Mouse (Mus musculus): Measurements from ENCODE around the gene Pgam2. TPM values are rescaled to one million over a fixed set of nuclear protein-coding genes. Genes with fewer than 3 reads are reported as not detected.

Pgam2 gene
- total and polyA plus RNA-seq, 3 experiments, result 0.58 to 1.8 TPM; not detected in 1

DNA sequence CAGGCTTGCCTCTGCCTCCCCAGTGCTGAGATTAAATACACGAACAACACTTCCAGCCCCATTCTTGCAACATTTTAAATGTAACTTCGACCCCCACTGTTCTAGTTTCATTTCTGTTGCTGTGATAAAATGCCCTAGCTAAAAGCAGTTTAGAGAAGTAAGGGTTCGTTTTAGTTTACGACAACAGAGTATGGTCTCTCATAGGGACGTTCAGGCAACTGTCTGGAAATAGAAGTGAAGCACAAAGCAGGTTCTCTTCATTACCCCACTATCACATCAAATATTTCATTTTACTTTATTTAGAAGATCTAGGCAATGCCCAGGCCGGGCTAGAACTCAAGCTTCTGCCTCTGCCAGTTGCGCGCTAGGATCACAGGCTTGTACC is 15.9 kb downstream of the Pgam2 start:
- H3K4me1 ChIP-seq (ENCODE audit: control insufficient read depth in 1 of 2, insufficient read depth in 2 of 2, low read length in 2 of 2), result peaks cover 0 to 19% of the 10 kb centered on the region in 2 experiments; a peak in 2 of 4 replicates
- peaks cover 0 to 20% of the 10 kb centered on the region in 2 experiments; a peak in 2 of 4 replicates for H3K36me3 ChIP-seq (ENCODE audit: control insufficient read depth in 1 of 2, insufficient read depth in 2 of 2, low read length in 2 of 2)
- no peak for TF ChIP-seq ZC3H11A (IDR thresholded peaks at IDR 0.05; ENCODE audit: low read depth, low read length)
- no peak for TF ChIP-seq MAFK (IDR thresholded peaks at IDR 0.05; ENCODE audit: borderline replicate concordance, low read depth, low read length)
- TF ChIP-seq POLR2AphosphoS2 (IDR thresholded peaks at IDR 0.05; ENCODE audit: low read length), result no peak
- no peak for TF ChIP-seq NRF1 (IDR thresholded peaks at IDR 0.05; ENCODE audit: insufficient read depth, low read depth, low read length, poor library complexity, severe bottlenecking)
- no peak for TF ChIP-seq CTCF (IDR thresholded peaks at IDR 0.05 in 2 of 3, conservative IDR thresholded peaks at IDR 0.05 in 1 of 3; ENCODE audit: control insufficient read depth in 1 of 3, insufficient read depth in 1 of 3, low read depth in 2 of 3, low read length in 3 of 3, poor library complexity in 1 of 3, severe bottlenecking in 1 of 3)
- no peak; the same call in 1 of the 2 replicates for TF ChIP-seq CHD1 (IDR thresholded peaks at IDR 0.05; ENCODE audit: low read depth, low read length)
- TF ChIP-seq TCF12 (IDR thresholded peaks at IDR 0.05; ENCODE audit: low read depth, low read length), result no peak
- no peak for TF ChIP-seq JUND (IDR thresholded peaks at IDR 0.05; ENCODE audit: low read depth, low read length)
- TF ChIP-seq USF1 (IDR thresholded peaks at IDR 0.05; ENCODE audit: low read depth, low read length), result no peak
- peak overlapping the region; percentile 65 to 93 for H3K4me3 ChIP-seq (ENCODE audit: control insufficient read depth in 1 of 2, insufficient read depth in 1 of 2, low read depth in 2 of 2, low read length in 2 of 2)
- peaks cover 21% of the 10 kb centered on the region for H3K79me2 ChIP-seq (ENCODE audit: control insufficient read depth, insufficient read depth, low read length, poor library complexity)
- peak; percentile 62 for DNase-seq (ENCODE audit: low read depth, low spot score)
- H3K27me3 ChIP-seq (ENCODE audit: control insufficient read depth in 1 of 2, insufficient read depth in 2 of 2, low read length in 2 of 2), result no peaks in the 10 kb centered on the region
- H3K9me3 ChIP-seq (replicated peaks; ENCODE audit: insufficient read depth, low read length), result no peaks in the 10 kb centered on the region
- peak overlapping the region; percentile 97 for H3K27ac ChIP-seq (ENCODE audit: control insufficient read depth, low read depth, low read length)
- peak overlapping the region; percentile 85 for H3K9ac ChIP-seq (ENCODE audit: control insufficient read depth, low read depth, low read length, poor library complexity, severe bottlenecking)

DNA sequence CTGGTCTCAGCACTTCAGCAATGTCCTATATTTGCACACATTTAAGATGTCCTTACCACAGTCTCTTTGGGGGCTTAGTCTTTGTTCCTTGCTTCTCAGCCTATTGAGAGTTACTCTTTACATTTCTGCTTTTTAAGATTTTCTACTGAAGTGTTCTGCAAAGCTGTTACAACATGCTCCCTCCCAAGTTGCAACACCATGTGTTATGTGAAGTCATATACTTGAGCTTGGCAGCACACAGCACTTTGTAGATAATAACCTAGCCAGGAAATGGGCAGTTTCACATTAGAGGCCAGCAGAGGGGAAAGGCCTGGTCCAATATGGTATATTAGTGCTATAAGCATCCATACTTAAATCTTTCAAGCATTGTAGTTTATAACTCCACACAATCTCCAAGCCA is 17.8 kb downstream of the Pgam2 start:
- Histone ChIP-seq H3K27ac (ENCODE audit: control insufficient read depth, low read depth, low read length) (no peak overlapping the region), H3K4me1 (ENCODE audit: control insufficient read depth in 1 of 2, insufficient read depth in 2 of 2, low read length in 2 of 2) (peaks cover 0 to 27% of the 10 kb centered on the region in 2 experiments; a peak in 2 of 4 replicates)

DNA sequence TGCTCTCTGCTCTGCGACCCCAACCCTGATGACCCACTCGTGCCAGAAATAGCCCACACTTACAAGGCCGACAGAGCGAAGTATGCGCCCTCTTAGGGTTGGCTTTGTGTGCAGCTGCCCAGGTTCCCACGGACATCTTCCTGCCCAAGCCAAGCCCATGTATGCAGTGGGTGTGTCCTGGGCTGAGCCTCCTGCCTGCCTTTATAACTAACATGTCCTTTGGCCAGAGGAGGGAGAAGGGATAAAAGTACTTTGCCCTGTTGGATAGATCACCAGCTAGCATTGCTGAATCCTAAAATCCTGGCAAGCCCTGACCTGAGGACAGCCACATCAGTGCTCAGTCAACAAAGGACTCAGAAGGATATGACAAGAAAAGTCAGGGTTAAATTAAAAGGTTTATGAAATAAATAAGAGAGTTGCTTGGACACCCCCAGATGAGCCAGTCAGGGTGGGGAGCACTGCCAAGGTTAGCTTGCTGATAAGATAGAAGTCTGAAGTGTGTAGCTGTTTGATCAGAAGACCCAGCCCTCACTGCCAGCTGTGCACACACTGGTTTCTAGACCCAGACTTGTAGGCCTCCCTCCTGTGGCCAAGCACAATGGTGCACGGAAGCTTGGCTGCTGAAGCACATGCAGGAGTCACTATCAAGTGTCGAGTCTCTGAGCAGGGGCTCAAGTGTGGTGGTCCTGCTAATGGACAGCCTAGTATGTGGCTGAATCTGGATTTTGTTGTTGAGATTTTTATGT is 21.2 kb downstream of the Pgam2 start:
- H3K9me3 ChIP-seq (replicated peaks; ENCODE audit: insufficient read depth, low read length), result no peaks in the 10 kb centered on the region
- peak; percentile 78 for DNase-seq (ENCODE audit: low read depth, low spot score)
- H3K9ac ChIP-seq (ENCODE audit: control insufficient read depth, low read depth, low read length, poor library complexity, severe bottlenecking), result no peak overlapping the region
- H3K79me2 ChIP-seq (ENCODE audit: control insufficient read depth, insufficient read depth, low read length, poor library complexity), result peaks cover 2% of the 10 kb centered on the region; the same call in 1 of the 2 replicates
- no peaks in the 10 kb centered on the region for H3K27me3 ChIP-seq (ENCODE audit: control insufficient read depth in 1 of 2, insufficient read depth in 2 of 2, low read length in 2 of 2)
- no peak overlapping the region for H3K4me3 ChIP-seq (ENCODE audit: control insufficient read depth in 1 of 2, insufficient read depth in 1 of 2, low read depth in 2 of 2, low read length in 2 of 2)
- H3K36me3 ChIP-seq (ENCODE audit: control insufficient read depth in 1 of 2, insufficient read depth in 2 of 2, low read length in 2 of 2), result peaks cover 0 to 16% of the 10 kb centered on the region in 2 experiments; a peak in 2 of 4 replicates
- no peak overlapping the region for H3K27ac ChIP-seq (ENCODE audit: control insufficient read depth, low read depth, low read length)
- peaks cover 0 to 13% of the 10 kb centered on the region in 2 experiments; a peak in 2 of 4 replicates for H3K4me1 ChIP-seq (ENCODE audit: control insufficient read depth in 1 of 2, insufficient read depth in 2 of 2, low read length in 2 of 2)
- peak; percentile 73 for TF ChIP-seq GATA1 (IDR thresholded peaks at IDR 0.05; ENCODE audit: low read depth, low read length)
- no peak for TF ChIP-seq ZNF384 (IDR thresholded peaks at IDR 0.05; ENCODE audit: low read depth, low read length)
- no peak for TF ChIP-seq TAL1 (IDR thresholded peaks at IDR 0.05; ENCODE audit: low read length)
- TF ChIP-seq ZMIZ1 (IDR thresholded peaks at IDR 0.05; ENCODE audit: low read depth, low read length), result no peak
- TF ChIP-seq POLR2A (IDR thresholded peaks at IDR 0.05; ENCODE audit: control insufficient read depth in 1 of 2, insufficient read depth in 1 of 2, low read depth in 1 of 2, low read length in 2 of 2, poor library complexity in 1 of 2), result no peak
- TF ChIP-seq ELF1 (IDR thresholded peaks at IDR 0.05; ENCODE audit: low read depth, low read length), result no peak
- TF ChIP-seq BHLHE40 (IDR thresholded peaks at IDR 0.05; ENCODE audit: borderline replicate concordance, low read depth, low read length), result no peak
- TF ChIP-seq SIN3A (IDR thresholded peaks at IDR 0.05; ENCODE audit: low read length), result peak; percentile 63
- no peak for TF ChIP-seq USF2 (IDR thresholded peaks at IDR 0.05; ENCODE audit: borderline replicate concordance in 1 of 2, insufficient read depth in 1 of 2, low read depth in 1 of 2, low read length in 2 of 2)
- TF ChIP-seq JUND (IDR thresholded peaks at IDR 0.05; ENCODE audit: low read depth, low read length), result no peak
- TF ChIP-seq CTCF (IDR thresholded peaks at IDR 0.05 in 2 of 3, conservative IDR thresholded peaks at IDR 0.05 in 1 of 3; ENCODE audit: control insufficient read depth in 1 of 3, insufficient read depth in 1 of 3, low read depth in 2 of 3, low read length in 3 of 3, poor library complexity in 1 of 3, severe bottlenecking in 1 of 3), result peak; percentile 17 to 55 (median 40)
- peak in 1 of 2 experiments; percentile 54; a peak in 2 of 4 replicates for TF ChIP-seq EP300 (IDR thresholded peaks at IDR 0.05; ENCODE audit: low read depth in 1 of 2, low read length in 2 of 2)
- TF ChIP-seq RCOR1 (IDR thresholded peaks at IDR 0.05; ENCODE audit: low read depth, low read length), result 0 out of 2 replicates have a peak, but pooled peaks have one; percentile 22
- TF ChIP-seq RAD21 (IDR thresholded peaks at IDR 0.05; ENCODE audit: low read depth, low read length), result no peak; the same call in 1 of the 2 replicates
- no peak for TF ChIP-seq E2F4 (IDR thresholded peaks at IDR 0.05; ENCODE audit: borderline replicate concordance, low read depth, low read length)

More for the DNA sequence above, 17.8 kb downstream of the Pgam2 start:
- H3K9me3 ChIP-seq (replicated peaks; ENCODE audit: insufficient read depth, low read length), result no peaks in the 10 kb centered on the region
- H3K4me3 ChIP-seq (ENCODE audit: control insufficient read depth in 1 of 2, insufficient read depth in 1 of 2, low read depth in 2 of 2, low read length in 2 of 2), result no peak overlapping the region
- TF ChIP-seq TAL1 (IDR thresholded peaks at IDR 0.05; ENCODE audit: low read length), result no peak
- TF ChIP-seq SIN3A (IDR thresholded peaks at IDR 0.05; ENCODE audit: low read length), result no peak
- no peak for TF ChIP-seq TCF12 (IDR thresholded peaks at IDR 0.05; ENCODE audit: low read depth, low read length)
- TF ChIP-seq MEF2A (IDR thresholded peaks at IDR 0.05; ENCODE audit: extremely low read depth, insufficient replicate concordance, low read depth, low read length, poor library complexity, severe bottlenecking), result no peak
- H3K79me2 ChIP-seq (ENCODE audit: control insufficient read depth, insufficient read depth, low read length, poor library complexity), result peaks cover 21% of the 10 kb centered on the region
- peaks cover 0 to 25% of the 10 kb centered on the region in 2 experiments; a peak in 2 of 4 replicates for H3K36me3 ChIP-seq (ENCODE audit: control insufficient read depth in 1 of 2, insufficient read depth in 2 of 2, low read length in 2 of 2)
- no peak for DNase-seq (ENCODE audit: low read depth, low spot score)
- H3K27me3 ChIP-seq (ENCODE audit: control insufficient read depth in 1 of 2, insufficient read depth in 2 of 2, low read length in 2 of 2), result no peaks in the 10 kb centered on the region
- no peak overlapping the region for H3K9ac ChIP-seq (ENCODE audit: control insufficient read depth, low read depth, low read length, poor library complexity, severe bottlenecking)
